Mouse (Mus musculus): Measurements from ENCODE around the gene Fam131a.

GRCm38 (mm10) chr16:20717181-20717977 lies 24.3 kb downstream of the Fam131a start, which contains the start of the genes Polr2h and Clcn2:
- TF ChIP-seq CTCF (IDR thresholded peaks at IDR 0.05; ENCODE audit: low read depth, low read length) (no peak), POLR2A (IDR thresholded peaks at IDR 0.05; ENCODE audit: borderline replicate concordance, low read depth, low read length) (no peak)
